Mouse (Mus musculus): ENCODE measurements around the gene Ankfy1.
"Not testable (repeated sequence)": the region's sequence is repeated elsewhere in the genome, so short reads cannot be mapped to it uniquely, and the experiment has no call there.

Ankfy1 gene

GRCm38 (mm10) chr11:72697323-72697722 lies 7.5 kb downstream of the Ankfy1 start:
- in situ Hi-C loops (cut with MboI; ENCODE audit: low pct_unique_long_range_greater_than_20kb in 1 of 2, low sequenced_read_pairs in 2 of 2, unreplicated experiment in 1 of 2), result no loop called here

- in situ Hi-C loops (cut with MboI; ENCODE audit: low pct_unique_long_range_greater_than_20kb in 1 of 2, low sequenced_read_pairs in 2 of 2, unreplicated experiment in 1 of 2), result loop anchor here in 1 of 2 experiments (10.0 kb wide), 1 partner anchor 130 kb away; no protein-coding TSS in a partner anchor
These were observed 15.3 kb downstream of the Ankfy1 start for GRCm38 (mm10) chr11:72705111-72705510.

- in situ Hi-C loops (cut with MboI; ENCODE audit: low pct_unique_long_range_greater_than_20kb in 1 of 2, low sequenced_read_pairs in 2 of 2, unreplicated experiment in 1 of 2), result no loop called here
These were observed 22.9 kb downstream of the Ankfy1 start for GRCm38 (mm10) chr11:72712721-72713120.

- in situ Hi-C loops (cut with MboI; ENCODE audit: low pct_unique_long_range_greater_than_20kb in 1 of 2, low sequenced_read_pairs in 2 of 2, unreplicated experiment in 1 of 2), result no loop called here
These were observed 28.4 kb downstream of the Ankfy1 start for GRCm38 (mm10) chr11:72718161-72718560.

GRCm38 (mm10) chr11:72723165-72723564 lies 33.4 kb downstream of the Ankfy1 start:
- in situ Hi-C loops (cut with MboI; ENCODE audit: low pct_unique_long_range_greater_than_20kb in 1 of 2, low sequenced_read_pairs in 2 of 2, unreplicated experiment in 1 of 2), result no loop called here

GRCm38 (mm10) chr11:72723871-72724270 lies 34.1 kb downstream of the Ankfy1 start:
- in situ Hi-C loops (cut with MboI; ENCODE audit: low pct_unique_long_range_greater_than_20kb in 1 of 2, low sequenced_read_pairs in 2 of 2, unreplicated experiment in 1 of 2), result no loop called here

GRCm38 (mm10) chr11:72726023-72726422 lies 36.2 kb downstream of the Ankfy1 start:
- in situ Hi-C loops (cut with MboI; ENCODE audit: low pct_unique_long_range_greater_than_20kb in 1 of 2, low sequenced_read_pairs in 2 of 2, unreplicated experiment in 1 of 2), result no loop called here

- in situ Hi-C loops (cut with MboI; ENCODE audit: low pct_unique_long_range_greater_than_20kb in 1 of 2, low sequenced_read_pairs in 2 of 2, unreplicated experiment in 1 of 2), result no loop called here
These were observed 43.9 kb downstream of the Ankfy1 start for GRCm38 (mm10) chr11:72733736-72734135.

GRCm38 (mm10) chr11:72734840-72735518 lies 45.2 kb downstream of the Ankfy1 start:
- in situ Hi-C loops (cut with MboI; ENCODE audit: low pct_unique_long_range_greater_than_20kb in 1 of 2, low sequenced_read_pairs in 2 of 2, unreplicated experiment in 1 of 2), result no loop called here

GRCm38 (mm10) chr11:72735519-72735860 lies 45.7 kb downstream of the Ankfy1 start:
- in situ Hi-C loops (cut with MboI; ENCODE audit: low pct_unique_long_range_greater_than_20kb in 1 of 2, low sequenced_read_pairs in 2 of 2, unreplicated experiment in 1 of 2), result no loop called here

- in situ Hi-C loops (cut with MboI; ENCODE audit: low pct_unique_long_range_greater_than_20kb in 1 of 2, low sequenced_read_pairs in 2 of 2, unreplicated experiment in 1 of 2), result no loop called here
These were observed 46.5 kb downstream of the Ankfy1 start for GRCm38 (mm10) chr11:72736320-72736719.

GRCm38 (mm10) chr11:72737517-72737916 lies 47.7 kb downstream of the Ankfy1 start:
- in situ Hi-C loops (cut with MboI; ENCODE audit: low pct_unique_long_range_greater_than_20kb in 1 of 2, low sequenced_read_pairs in 2 of 2, unreplicated experiment in 1 of 2), result not testable (repeated sequence)

GRCm38 (mm10) chr11:72739048-72739447 lies 49.2 kb downstream of the Ankfy1 start:
- in situ Hi-C loops (cut with MboI; ENCODE audit: low pct_unique_long_range_greater_than_20kb in 1 of 2, low sequenced_read_pairs in 2 of 2, unreplicated experiment in 1 of 2), result no loop called here

GRCm38 (mm10) chr11:72751956-72752355 lies 62.1 kb downstream of the Ankfy1 start:
- in situ Hi-C loops (cut with MboI; ENCODE audit: low pct_unique_long_range_greater_than_20kb in 1 of 2, low sequenced_read_pairs in 2 of 2, unreplicated experiment in 1 of 2), result no loop called here

- in situ Hi-C loops (cut with MboI; ENCODE audit: low pct_unique_long_range_greater_than_20kb in 1 of 2, low sequenced_read_pairs in 2 of 2, unreplicated experiment in 1 of 2), result no loop called here
These were observed 68.5 kb downstream of the Ankfy1 start for GRCm38 (mm10) chr11:72758316-72758715.

GRCm38 (mm10) chr11:72759581-72759980 lies 69.8 kb downstream of the Ankfy1 start:
- in situ Hi-C loops (cut with MboI; ENCODE audit: low pct_unique_long_range_greater_than_20kb in 1 of 2, low sequenced_read_pairs in 2 of 2, unreplicated experiment in 1 of 2), result no loop called here

- in situ Hi-C loops (cut with MboI; ENCODE audit: low pct_unique_long_range_greater_than_20kb in 1 of 2, low sequenced_read_pairs in 2 of 2, unreplicated experiment in 1 of 2), result no loop called here
These were observed 71.0 kb downstream of the Ankfy1 start for GRCm38 (mm10) chr11:72760781-72761180.

GRCm38 (mm10) chr11:72764270-72764669 lies 74.5 kb downstream of the Ankfy1 start:
- in situ Hi-C loops (cut with MboI; ENCODE audit: low pct_unique_long_range_greater_than_20kb in 1 of 2, low sequenced_read_pairs in 2 of 2, unreplicated experiment in 1 of 2), result no loop called here

- in situ Hi-C loops (cut with MboI; ENCODE audit: low pct_unique_long_range_greater_than_20kb in 1 of 2, low sequenced_read_pairs in 2 of 2, unreplicated experiment in 1 of 2), result no loop called here
These were observed 77.9 kb downstream of the Ankfy1 start for GRCm38 (mm10) chr11:72767716-72768115.

- in situ Hi-C loops (cut with MboI; ENCODE audit: low pct_unique_long_range_greater_than_20kb in 1 of 2, low sequenced_read_pairs in 2 of 2, unreplicated experiment in 1 of 2), result no loop called here
These were observed 79.3 kb downstream of the Ankfy1 start for GRCm38 (mm10) chr11:72769061-72769460.

Measured in mouse embryonic stem cell (cell line).